Mouse (Mus musculus) MN1 (cell line): ENCODE data around the gene Bcas3.
A peak's percentile ranks its signal among the peaks of the same experiment; 100 is the strongest.

Experiments used
- DNase-seq: peaks from one replicate; pipeline ENCODE4 v3.0.0-alpha.2; 2016; ENCODE audit warnings: low spot score

The Bcas3 gene

DNA sequence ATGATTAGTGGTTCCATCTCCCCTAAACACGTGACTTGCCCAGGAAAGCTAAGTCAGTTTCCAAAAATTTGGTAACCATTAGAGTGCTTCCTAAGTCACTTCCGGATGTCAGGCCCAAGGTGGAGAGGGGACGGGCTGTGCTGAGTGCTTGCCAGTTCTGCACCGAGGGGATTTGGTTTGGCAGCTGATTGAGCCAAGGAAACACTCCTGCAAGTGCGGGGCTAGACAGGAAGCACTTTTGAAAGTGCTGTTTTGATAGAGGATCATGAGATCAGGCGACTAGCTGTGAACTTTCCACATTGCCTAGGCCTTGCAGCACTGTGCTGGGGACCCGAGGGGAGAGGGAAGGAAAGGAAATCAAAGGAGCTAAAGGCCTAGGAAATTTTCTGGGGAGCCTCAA, 262.5 kb downstream of the Bcas3 start:
- DNase-seq: no peak

DNA sequence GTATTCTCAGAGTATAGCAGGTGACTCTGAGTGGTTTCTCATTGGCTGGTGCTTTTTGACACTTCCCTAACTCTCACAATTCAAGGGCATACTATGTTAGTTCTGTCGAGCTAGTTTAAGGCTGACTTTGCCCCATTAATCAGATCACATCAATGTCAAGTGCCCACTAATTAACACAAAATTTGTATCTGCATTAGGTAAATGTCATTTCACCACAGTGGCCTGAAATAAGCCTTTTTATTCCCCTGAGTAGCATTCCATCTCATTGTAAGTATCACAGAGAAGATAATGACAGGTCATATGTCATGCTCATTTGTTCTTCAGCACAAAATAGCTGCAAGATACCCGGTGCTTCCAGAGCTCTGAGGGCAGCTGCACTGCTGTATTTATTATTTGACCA, 268.5 kb downstream of the Bcas3 start:
- DNase-seq: no peak

DNA sequence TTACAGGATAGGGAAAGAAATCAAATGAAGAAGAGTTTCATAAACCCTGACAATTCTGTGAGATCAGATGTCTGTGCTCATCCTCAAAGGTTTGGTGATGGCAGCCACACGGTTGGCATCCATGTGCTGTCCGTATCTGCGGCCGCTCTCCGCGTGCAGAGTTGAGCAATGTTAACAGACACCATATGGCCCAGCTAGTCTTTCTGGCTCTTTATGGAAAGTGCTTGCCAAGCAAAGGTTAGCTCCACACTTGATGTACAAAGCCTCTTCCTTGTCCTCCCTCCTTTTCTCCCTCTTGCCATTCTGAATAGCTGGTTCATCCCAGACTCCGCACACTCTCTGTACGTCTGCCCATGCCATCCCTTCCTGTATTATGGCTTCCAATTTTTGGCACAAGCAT, 269.0 kb downstream of the Bcas3 start:
- no peak for DNase-seq

DNA sequence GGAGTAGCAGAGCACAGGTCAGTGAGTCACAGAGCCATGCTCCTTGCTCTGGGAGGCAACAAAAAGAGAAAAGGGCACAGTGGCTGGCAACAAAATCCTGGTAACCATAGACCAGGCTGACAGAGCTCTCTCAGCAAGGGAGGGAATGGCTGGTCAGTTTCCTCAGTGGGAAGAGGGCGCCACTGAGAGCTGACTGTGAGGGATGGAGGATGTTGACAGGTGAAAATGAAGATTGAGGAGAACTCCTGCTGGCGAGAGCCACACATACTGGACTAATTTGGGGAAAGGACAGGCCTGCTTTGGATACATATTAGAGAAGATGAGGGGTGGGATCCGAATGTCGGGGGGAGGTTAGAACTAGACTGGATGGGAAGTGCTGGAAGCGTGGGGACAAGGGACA, 272.2 kb downstream of the Bcas3 start:
- no peak for DNase-seq

DNA sequence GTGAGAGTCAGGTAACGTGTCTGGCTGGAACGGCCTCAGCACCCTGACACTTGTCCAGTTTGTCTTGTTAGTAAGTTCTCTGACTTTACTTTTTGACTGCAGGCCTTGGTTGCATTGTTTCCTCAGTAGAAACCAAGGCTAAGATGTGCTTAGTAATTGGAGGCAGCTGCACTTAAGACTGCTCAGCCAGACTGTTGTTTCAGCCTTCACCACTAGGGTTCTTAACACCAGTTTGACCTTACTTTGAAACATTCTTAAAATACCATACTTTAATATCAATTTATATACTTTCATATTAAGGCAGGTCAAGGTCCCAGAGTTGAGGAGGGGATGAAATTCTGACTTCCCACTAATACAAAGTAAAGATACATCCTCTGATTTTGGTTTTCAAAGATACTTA, 273.9 kb downstream of the Bcas3 start:
- DNase-seq: no peak

DNA sequence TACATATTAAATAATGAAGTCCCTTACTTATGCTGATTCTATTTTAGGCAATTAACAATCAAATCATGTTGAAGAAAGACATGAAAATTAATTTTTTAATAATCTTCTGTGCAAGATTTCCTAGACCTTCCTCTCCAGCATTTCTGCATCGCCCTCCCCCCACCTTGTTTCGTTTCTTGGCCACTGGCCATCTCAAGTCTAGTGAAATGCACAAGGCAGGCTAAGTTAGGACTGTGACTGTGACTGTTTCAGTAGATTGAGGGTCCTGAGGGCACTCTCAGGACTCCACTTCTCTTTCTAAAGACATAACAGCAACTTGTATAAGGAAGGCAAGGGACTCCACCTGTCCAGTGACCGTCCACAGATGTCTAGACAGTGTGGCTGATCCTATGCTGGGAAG, 274.4 kb downstream of the Bcas3 start:
- no peak for DNase-seq

DNA sequence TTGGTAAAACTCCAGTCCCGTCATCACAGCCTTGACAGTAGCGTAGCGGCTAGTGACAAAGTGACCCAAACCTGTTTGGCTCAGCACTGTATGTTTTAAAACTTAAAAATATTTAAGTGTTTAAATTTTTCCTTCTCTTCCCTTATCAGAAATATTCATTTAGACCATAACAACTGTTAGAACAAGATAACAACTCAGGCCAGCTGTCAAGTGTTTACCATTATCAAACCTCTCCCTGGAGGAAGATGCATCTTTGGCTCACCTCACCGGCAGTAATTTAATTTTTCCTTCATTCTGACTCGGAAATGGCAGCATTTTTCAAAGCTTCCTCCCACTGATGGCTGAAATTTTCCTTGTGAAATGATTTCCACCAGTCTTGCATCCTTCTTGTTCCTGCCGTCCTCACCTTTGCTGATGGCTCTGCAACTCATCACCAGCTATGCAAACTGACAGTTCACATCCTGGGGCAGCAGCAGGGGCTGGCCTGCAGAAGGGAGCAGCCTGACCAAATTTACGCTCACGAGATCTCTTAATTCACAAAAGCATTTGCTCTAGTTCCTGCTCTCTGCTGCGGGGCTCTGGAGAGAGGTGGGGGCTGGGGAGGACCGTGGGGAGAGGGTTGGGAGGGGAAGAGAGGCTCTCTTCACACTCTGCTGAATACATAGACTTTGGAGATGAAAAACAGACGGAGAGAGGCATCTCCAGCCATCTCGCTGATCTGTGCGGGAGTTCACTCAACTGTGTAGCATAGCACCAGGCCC, 275.5 kb downstream of the Bcas3 start:
- DNase-seq: peak; percentile 85

DNA sequence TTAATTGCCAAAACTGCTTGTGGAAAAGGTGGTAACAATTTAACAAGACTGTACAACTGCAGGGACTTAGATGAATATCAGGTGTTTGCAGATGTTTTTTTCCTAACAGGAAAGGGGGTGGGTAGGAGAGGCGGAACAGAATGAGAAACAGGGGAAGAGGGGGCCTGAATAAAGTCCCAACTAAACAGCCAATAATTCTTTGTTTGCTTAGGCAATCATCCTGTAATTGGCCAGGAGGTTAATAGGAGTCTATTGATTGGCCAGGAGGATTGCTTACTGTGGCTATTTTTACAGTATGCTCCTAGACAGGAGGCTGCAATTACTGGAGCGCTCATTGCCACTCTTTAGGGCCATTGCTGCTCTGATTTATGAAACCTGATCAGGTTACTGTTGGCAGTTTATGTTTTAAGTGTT, 279.6 kb downstream of the Bcas3 start:
- no peak for DNase-seq

DNA sequence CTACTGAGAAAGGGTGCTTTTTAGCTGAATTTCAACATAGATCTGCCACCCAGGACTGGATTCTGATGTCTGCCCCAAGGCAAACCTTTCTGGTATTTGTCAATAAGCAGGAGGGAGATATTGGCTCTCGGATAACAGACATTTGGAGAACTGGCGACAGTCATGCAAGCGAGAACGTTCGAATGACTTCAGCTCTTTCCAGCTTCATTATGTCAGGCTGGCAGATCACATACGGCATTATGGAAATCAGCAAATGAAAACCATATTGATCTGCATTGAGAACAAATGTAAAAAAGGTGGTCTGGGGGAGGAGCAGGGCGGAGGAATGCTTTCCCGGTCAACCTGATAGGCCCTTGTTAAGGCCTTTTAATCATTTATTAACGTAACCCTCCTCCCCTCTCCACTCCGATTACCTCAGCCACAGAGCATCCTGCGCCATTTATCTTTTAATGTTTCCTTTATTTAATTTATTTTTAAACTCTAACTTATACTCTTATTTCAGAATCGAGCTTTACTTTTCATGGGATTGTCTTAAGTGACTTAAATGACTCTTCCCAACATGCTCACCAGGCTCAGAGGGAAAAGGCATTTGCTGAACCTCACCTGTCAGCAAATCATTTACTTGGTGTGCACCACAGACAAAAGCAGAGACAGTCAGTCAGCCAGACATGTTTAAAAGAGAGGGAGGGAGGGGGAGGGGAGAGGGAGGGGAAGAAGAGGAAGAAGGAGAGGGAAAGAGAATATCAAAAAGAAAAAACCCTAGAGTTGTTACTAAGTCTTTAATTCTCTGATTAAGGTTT, 285.9 kb downstream of the Bcas3 start:
- DNase-seq: no peak

DNA sequence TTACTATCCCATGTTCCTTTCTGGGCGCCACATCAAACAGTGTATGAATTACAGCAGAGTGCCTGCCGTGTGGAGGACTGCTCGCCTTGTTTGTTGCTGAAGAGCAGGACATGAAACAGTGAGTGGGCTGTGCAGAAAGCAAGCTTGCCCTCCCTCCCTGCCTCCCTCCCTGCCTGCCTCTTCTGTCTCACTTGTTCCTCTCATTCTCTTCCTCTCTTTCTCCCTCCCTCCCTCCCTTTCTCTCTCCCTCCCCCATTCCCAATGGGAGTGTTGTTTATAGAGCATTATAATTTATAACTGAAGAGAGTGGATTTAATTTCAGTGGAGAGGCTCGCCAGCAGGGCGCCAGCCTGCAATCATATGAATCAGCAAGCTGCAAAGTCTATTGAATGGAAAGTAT, 287.7 kb downstream of the Bcas3 start:
- DNase-seq: peak; percentile 35

DNA sequence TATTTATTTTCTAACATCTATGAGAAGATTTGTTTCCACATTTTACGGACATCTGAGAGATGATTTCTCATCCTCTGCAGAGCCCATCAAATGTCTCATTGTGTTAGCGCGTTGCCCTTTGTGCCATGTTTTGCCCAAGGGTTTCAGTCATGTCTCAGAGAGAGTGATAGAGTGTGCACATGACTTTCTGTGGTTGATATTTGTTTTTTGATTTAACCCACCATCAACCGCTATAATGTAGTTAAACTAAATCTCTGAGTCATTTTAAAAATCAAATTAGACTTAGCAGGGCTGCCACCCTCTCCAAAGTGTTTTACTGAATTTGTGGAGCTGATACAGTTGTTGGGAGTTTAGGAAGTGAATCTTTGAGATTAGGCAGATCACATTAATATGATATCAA, 288.5 kb downstream of the Bcas3 start:
- DNase-seq: peak; percentile 13

DNA sequence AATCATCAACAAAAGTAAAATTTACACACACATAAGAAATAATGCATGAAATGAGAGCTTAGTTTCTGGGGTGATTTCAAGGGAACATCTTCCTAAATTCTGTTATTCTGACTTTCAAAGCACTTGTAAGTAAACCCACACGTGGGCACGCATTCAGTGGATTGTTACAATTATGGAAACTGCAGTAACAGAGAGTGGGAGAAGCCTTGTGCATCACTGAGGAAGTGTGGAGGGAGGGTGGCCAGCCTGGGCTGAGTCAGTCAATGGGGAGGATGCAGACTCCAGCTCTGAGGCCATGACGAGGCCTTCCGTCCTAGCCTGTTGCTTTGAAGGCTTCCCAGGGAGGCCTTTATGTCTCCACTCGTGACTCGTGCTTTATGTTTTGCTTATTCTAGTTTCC, 289.6 kb downstream of the Bcas3 start:
- DNase-seq: no peak

DNA sequence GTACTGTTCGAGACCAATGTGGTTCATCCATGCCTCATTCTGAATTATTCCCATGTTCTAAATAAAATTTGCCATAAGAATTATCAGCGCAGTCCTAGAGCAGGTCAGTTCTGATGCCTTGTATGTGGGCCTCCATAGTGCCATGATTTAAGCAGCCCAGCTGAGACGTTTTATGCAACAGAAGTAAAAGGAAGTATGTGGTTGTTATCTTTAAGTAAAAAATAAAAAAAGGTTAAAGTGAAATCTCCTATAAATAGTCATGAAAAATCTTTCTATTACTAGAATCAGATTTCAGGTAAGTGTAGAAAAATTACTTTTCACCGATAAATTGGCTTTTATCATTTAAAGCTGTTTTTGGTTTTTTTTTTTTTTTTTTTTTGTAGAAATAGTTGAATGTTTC, 290.1 kb downstream of the Bcas3 start:
- DNase-seq: no peak

DNA sequence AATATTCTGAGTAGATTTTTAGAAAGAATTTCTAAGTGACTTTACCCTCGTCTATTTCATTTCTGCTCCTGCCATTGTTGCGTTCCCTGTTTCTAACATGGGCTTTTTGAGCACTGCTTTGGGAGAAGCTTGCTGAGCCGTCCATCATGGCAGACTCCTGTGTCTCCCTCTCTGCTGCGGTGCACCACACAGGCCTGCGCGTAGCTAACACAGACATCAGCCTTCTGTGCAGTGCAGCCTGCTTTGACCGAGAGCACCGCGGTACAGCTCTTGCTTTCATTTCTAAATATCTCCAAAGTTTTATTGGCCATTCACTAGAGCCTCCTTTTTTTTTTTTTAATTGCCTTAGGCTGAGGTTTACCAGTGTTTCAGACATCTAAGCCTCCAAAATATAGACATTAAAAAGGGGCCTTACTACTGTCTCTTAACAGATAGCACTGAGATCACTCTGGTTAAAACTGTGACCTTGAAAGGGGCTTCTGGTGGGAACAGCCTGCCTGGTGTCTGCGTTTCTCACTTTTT, 290.6 kb downstream of the Bcas3 start:
- no peak for DNase-seq

DNA sequence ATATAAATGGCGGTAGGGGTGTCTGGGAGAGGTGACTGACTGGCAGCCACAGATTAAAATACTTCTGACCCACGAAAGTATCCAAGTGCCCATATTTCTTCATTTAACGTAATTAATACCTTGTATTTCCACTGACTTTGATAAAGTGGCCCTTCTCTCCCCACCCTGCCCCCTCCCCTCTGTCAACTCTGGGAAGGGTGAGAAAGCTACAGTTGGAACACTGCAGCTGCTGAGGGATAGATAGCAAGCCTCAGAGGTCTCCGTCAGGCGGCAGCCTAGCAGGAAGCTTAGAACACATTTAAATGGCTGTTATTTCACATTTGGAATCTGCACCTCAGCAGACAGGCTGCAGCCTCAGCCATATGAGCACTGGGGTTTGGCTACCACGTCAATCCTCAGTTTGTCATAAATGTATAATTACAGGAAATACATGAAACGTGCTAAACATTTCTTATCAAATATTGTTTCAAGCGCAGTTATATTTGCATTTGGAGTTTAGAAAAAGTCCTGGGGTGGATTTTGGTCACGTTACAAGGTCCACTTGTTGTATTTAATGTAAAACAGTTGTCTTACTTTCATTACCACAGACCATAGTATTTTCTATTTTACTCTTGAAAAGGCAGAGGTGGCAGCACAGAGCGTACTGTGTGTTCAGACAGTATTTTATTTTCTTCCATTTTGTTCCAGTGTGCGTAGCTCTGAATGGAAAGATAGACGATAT, 291.2 kb downstream of the Bcas3 start:
- no peak for DNase-seq

DNA sequence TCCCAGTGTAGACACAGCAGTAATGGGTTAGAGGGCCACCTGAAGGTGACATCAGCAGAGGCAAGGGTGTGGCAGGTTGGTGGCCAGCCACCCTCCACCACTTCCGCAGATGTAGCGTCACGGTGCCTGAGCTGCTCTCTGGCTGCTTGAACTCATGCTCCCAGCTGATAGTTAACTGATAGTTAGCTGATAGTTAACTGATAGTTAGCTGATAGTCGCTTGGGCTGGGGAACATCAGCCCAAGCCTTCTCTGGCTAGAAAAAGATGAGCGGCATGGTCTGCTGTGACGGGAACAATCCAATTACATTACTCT, 291.7 kb downstream of the Bcas3 start:
- no peak for DNase-seq

DNA sequence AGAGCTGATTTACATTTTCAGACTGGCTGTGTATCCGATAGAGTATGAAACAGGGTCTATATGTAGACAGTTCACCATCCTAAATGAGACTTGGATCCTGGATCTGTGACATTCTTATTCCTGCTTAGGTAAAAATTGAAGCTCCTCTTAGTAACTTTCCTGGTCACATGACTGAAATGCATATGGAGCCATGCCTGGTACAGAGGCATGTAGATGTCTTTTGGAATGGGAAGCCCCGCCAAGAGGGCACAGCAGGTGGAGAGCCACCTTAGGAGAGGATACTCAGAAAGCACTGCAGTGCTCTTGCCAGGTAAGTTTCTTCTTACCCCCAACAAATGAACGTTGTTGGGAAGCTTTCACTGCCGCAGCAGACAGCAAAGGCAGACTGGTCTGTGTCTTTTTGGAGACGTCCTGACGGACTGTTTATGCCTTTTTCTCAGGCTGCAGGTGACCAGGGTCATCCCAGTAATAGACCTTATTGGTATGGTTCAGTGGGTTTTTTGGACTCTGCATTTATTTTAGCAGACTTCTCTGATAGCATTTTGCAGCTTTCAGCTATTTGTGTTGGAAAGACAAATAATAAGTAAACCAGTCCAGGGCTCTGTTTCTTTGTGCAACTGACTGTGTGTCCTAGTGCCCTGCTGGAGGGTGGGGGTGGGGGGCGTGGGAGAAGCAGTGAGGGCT, 292.3 kb downstream of the Bcas3 start:
- no peak for DNase-seq

DNA sequence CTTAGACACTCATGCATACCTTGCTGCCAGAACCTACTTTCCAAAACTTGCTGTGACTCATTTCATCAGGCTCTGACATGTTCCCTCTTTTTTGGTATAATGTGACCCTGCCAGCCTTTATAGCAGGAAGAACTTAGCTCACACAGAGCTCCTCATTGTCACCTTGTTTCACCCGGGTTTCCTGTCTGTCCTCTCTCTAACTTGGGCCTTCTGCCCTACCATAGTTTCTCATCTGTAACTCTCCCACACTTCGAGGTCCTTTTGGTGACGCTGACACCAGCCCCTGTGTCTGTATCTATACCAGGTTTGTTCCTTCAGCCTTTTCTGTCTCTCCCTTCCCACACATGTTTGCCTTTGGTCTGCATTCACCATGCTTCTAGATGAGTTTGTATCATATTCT, 295.9 kb downstream of the Bcas3 start:
- no peak for DNase-seq

DNA sequence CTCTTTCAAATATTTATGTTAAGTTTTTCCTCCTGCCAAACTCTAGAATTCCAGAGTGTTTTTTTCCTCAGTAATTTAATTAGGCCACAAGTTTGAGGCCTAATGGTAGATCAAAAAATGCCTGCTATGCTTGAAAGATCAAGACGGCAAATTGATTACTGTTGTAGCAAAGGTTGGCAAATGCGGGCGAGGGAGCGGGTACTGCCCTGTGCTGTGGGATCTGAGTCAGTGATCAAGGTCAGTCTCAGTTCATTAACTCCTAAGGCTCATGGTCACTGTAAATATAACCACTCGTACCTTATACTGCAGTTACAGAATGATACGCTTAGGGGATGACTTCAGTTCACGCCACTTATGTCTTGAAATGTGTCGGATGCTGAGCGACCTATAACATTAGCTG, 296.4 kb downstream of the Bcas3 start:
- no peak for DNase-seq

DNA sequence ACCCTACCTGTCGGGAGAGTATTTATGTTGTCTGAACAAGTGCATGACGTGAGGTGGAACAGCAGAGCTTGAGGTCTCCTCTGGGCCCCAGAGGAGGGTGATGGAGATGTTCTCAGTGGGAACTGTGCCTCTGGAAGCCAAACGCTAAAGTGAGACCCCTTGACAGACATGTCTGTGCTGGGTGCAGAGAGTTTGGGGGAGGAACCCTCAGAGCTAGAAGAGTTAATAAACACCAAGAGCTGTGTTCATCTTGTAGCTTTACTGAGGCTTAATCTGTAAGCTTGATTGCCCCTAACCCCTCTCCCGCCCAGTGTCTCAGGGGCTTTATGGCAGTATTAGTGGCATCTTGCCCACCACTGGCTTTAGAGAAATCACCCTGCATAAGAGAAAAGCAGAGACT, 304.5 kb downstream of the Bcas3 start:
- DNase-seq: no peak

DNA sequence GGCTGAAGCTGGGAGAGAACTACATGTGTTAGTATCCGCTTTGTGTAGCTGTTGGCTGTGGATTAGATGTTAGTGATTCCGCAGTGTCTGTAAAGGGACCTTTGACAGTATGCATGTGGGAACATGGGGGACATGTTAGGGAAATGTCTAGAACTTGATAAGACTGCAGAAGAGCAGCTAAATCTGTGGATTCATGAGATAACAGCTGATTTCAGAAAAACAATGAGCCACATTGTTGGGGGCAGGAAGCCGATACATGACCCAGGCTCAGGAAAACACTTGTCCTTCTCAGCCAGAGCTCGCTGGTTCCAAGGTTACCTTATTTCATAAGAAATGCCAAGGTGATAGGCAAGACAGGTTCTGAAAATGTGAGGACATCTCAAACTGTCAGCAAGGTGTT, 307.3 kb downstream of the Bcas3 start:
- DNase-seq: no peak

DNA sequence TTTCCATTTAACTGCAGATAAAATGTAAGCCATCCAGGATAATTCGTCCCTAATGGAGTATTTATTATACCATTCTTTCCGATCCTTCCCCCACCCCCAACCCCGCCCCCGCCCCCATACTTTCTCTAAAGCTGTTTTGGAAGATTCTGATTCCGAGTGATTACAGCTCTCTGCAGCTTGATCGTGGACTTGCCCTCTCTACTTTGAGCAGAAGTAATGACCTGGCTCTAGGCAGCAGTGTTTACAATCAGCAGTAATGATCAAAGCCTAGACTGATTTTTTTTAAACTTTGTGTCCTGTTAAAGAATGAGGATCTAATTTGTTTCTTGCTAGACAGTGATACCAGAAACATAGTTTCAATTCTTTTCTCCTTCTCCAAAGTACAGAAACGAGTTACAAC, 314.2 kb downstream of the Bcas3 start:
- DNase-seq: no peak
